Mouse (Mus musculus) spleen, adult 2 months (tissue): ENCODE data around the gene Kank3. TPM values are rescaled to one million over a fixed set of nuclear protein-coding genes. Genes with fewer than 3 reads are reported as not detected.
A peak's percentile ranks its signal among the peaks of the same experiment; 100 is the strongest.

Experiments
- DNase-seq, 2 experiments: peaks; one replicate each; pipeline versions ENCODE4 v3.0.0 to v3.0.0-alpha.2; 2012 to 2021; ENCODE audit warnings: low spot score in 2 of 2, low read depth in 1 of 2
- H3K27ac ChIP-seq: fragments of 200-500 bp; 2 replicates; pipeline ENCODE4 v1.5.1; 2012; ENCODE audit warnings: low read length, inconsistent platforms; ENCODE audit not compliant: insufficient read depth
- H3K27me3 ChIP-seq: fragments of 200-500 bp; 2 replicates; pipeline ENCODE4 v1.6.1; 2012; ENCODE audit warnings: mild to moderate bottlenecking, moderate library complexity, low read length, inconsistent platforms; ENCODE audit not compliant: control insufficient read depth, insufficient read depth
- H3K36me3 ChIP-seq: fragments of 200-500 bp; 2 replicates; pipeline ENCODE4 v1.6.1; 2012; ENCODE audit warnings: mild to moderate bottlenecking, low read length, inconsistent platforms; ENCODE audit not compliant: control insufficient read depth, insufficient read depth
- H3K4me1 ChIP-seq: fragments of 200-500 bp; 2 replicates; pipeline ENCODE4 v1.6.1; 2011; ENCODE audit warnings: inconsistent platforms; ENCODE audit not compliant: control insufficient read depth, insufficient read depth, insufficient read length
- H3K4me3 ChIP-seq: fragments of 200-500 bp; 2 replicates; pipeline ENCODE4 v1.5.1; 2011; ENCODE audit warnings: mild to moderate bottlenecking, inconsistent platforms; ENCODE audit not compliant: insufficient read depth, insufficient read length; ENCODE audit errors: extremely low read depth
- CTCF ChIP-seq: fragments of 200-500 bp; IDR thresholded peaks from 2 replicates; pipeline ENCODE4 v1.5.1; 2011; ENCODE audit warnings: mild to moderate bottlenecking, inconsistent platforms; ENCODE audit not compliant: insufficient read depth, insufficient read length, insufficient replicate concordance; ENCODE audit errors: extremely low read depth
- POLR2A ChIP-seq: fragments of 200-500 bp; IDR thresholded peaks from 2 replicates; pipeline ENCODE4 v1.6.1; 2011; ENCODE audit warnings: low read depth, low read length, inconsistent platforms
- WGBS: fragments of 180-500 bp; shearing (Covaris S2); methylation state at CpG from one replicate; pipeline ENCODE4 v1.1.7; 2018; 5-methylcytosine and 5-hydroxymethylcytosine counted together
- polyA plus RNA-seq: library from polyadenylated mRNA; depleted of rRNA; stranded (reverse); fragments of >200 nt; gene quantifications from 2 replicates; pipeline ENCODE4 v1.2.3, GENCODE M21; 2012; rRNA removed

Kank3 gene
- polyA plus RNA-seq, 1 experiment, result 74.6 TPM

GRCm38 (mm10) chr17:33842966-33843795 lies 32.9 kb downstream of the Kank3 start, which contains the start of gene Cd320:
Cd320 (plus strand) TSS chr17:33843091.
- no peaks in the 10 kb centered on the region; the same call in 1 of the 2 replicates for H3K4me1 ChIP-seq
- DNase-seq, result peak; percentile 85 to 89
- peak within 1 kb of the TSS; percentile 76 for H3K4me3 ChIP-seq
- TF ChIP-seq CTCF (no peak), POLR2A (no peak)
- under 1% methylated on average over 45 of the region's 45 CpGs for WGBS
- no peaks in the 10 kb centered on the region for H3K27me3 ChIP-seq
- no peak within 1 kb of the TSS for H3K27ac ChIP-seq
- 0 out of 2 replicates have a peak, but pooled peaks cover 3% of the 10 kb centered on the region for H3K36me3 ChIP-seq

DNA sequence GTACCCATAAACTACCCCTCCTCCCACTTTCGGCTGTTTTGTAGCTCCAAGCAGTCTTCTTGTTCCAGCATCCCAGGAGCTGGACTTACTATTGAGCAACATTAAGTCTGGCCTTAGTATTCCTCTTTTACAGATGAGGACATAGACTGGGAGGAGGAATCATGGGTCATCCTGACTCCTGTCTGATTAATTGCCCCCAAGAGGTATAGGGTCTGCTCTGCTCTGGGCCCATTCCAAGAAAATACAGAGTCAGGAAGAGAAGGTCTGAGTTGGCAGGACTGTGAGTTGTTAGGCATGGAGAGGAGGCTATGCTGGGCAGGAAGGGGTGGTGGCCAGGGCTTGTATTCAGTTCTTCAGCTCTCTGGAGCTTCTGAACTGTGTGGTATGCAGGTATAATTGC lies 33.9 kb downstream of the Kank3 start:
- no peaks in the 10 kb centered on the region for H3K27me3 ChIP-seq
- 94% methylated on average over 1 of the region's 1 CpGs for WGBS
- no peaks in the 10 kb centered on the region; the same call in 1 of the 2 replicates for H3K4me1 ChIP-seq
- 0 out of 2 replicates have a peak, but pooled peaks cover 2% of the 10 kb centered on the region for H3K36me3 ChIP-seq
- H3K27ac ChIP-seq, result no peak overlapping the region
- no peak overlapping the region for H3K4me3 ChIP-seq
- no peak for TF ChIP-seq POLR2A
- no peak for TF ChIP-seq CTCF
- no peak for DNase-seq

GRCm38 (mm10) chr17:33848139-33848538 lies 37.8 kb downstream of the Kank3 start:
- Histone ChIP-seq H3K4me1 (peaks cover 2% of the 10 kb centered on the region; the same call in 1 of the 2 replicates), H3K36me3 (0 out of 2 replicates have a peak, but pooled peaks cover 2% of the 10 kb centered on the region), H3K27me3 (no peaks in the 10 kb centered on the region), H3K27ac (no peak overlapping the region), H3K4me3 (no peak overlapping the region)
- 86% methylated on average over 8 of the region's 8 CpGs for WGBS
- no peak for TF ChIP-seq POLR2A
- TF ChIP-seq CTCF, result no peak
- DNase-seq, result no peak

- Histone ChIP-seq H3K4me1 (peaks cover 2% of the 10 kb centered on the region; the same call in 1 of the 2 replicates), H3K27me3 (no peaks in the 10 kb centered on the region), H3K27ac (no peak overlapping the region), H3K4me3 (no peak overlapping the region), H3K36me3 (0 out of 2 replicates have a peak, but pooled peaks cover 2% of the 10 kb centered on the region)
- no peak for TF ChIP-seq CTCF
- TF ChIP-seq POLR2A, result no peak
- DNase-seq, result no peak
- WGBS, result 26% methylated on average over 1 of the region's 1 CpGs
Measured at GRCm38 (mm10) chr17:33851331-33851730, 41.0 kb downstream of the Kank3 start.

GRCm38 (mm10) chr17:33857816-33858215 lies 47.5 kb downstream of the Kank3 start:
- DNase-seq, result no peak
- Histone ChIP-seq H3K4me3 (no peak overlapping the region), H3K36me3 (no peaks in the 10 kb centered on the region), H3K27me3 (no peaks in the 10 kb centered on the region), H3K27ac (no peak overlapping the region), H3K4me1 (no peaks in the 10 kb centered on the region)
- TF ChIP-seq CTCF, result no peak
- TF ChIP-seq POLR2A, result no peak
- WGBS, result 81% methylated on average over 4 of the region's 4 CpGs

GRCm38 (mm10) chr17:33865330-33866030 lies 55.2 kb downstream of the Kank3 start:
- peak; percentile 59 to 68 for DNase-seq
- WGBS, result 16% methylated on average over 9 of the region's 9 CpGs

More at GRCm38 (mm10) chr17:33865330-33866030, 55.2 kb downstream of the Kank3 start:
- no peaks in the 10 kb centered on the region for H3K36me3 ChIP-seq
- H3K27ac ChIP-seq, result no peak overlapping the region
- TF ChIP-seq POLR2A, result no peak
- peak; percentile 54; the same call in 1 of the 2 replicates for TF ChIP-seq CTCF
- no peak overlapping the region for H3K4me3 ChIP-seq
- H3K27me3 ChIP-seq, result no peaks in the 10 kb centered on the region
- H3K4me1 ChIP-seq, result peaks cover 2% of the 10 kb centered on the region; the same call in 1 of the 2 replicates

Other genes starting within 250 kb of the Kank3 start
- gene Zfp414, start 181.4 kb upstream of the Kank3 start, polyA plus RNA-seq, result 69.8 and 83.5 TPM in 2 replicates
- gene Pram1, start 172.5 kb upstream of the Kank3 start, polyA plus RNA-seq, result 3.1 and 4.5 TPM in 2 replicates
- 87.3 and 103 TPM in 2 replicates for gene Hnrnpm, start 123.7 kb upstream of the Kank3 start, polyA plus RNA-seq
- 194 and 290 TPM in 2 replicates for gene March2, start 91.8 kb upstream of the Kank3 start, polyA plus RNA-seq
- gene Rab11b, start 50.0 kb upstream of the Kank3 start, polyA plus RNA-seq, result 225 and 270 TPM in 2 replicates
- gene Angptl4, start 28.7 kb upstream of the Kank3 start, polyA plus RNA-seq, result 15.6 and 21.5 TPM in 2 replicates
- 746 and 860 TPM in 2 replicates for gene Rps28, start 14.0 kb downstream of the Kank3 start, polyA plus RNA-seq
- gene Ndufa7, start 14.1 kb downstream of the Kank3 start, polyA plus RNA-seq, result 158 and 201 TPM in 2 replicates
- 11.6 and 19.2 TPM in 2 replicates for gene Cd320, start 32.6 kb downstream of the Kank3 start, polyA plus RNA-seq
- 3.2 and 9.3 TPM in 2 replicates for gene Gm7029, start 63.3 kb downstream of the Kank3 start, polyA plus RNA-seq
- gene Kifc1, start 80.1 kb downstream of the Kank3 start, polyA plus RNA-seq, result 11.5 and 15.3 TPM in 2 replicates
- gene Platr17, start 94.6 kb downstream of the Kank3 start, polyA plus RNA-seq, result 0.47 and 0.68 TPM in 2 replicates
- 56.8 and 65.6 TPM in 2 replicates for gene Daxx, start 98.9 kb downstream of the Kank3 start, polyA plus RNA-seq
- gene Tapbp, start 105.4 kb downstream of the Kank3 start, polyA plus RNA-seq, result 188 and 240 TPM in 2 replicates
- gene Zbtb22, start 105.4 kb downstream of the Kank3 start, polyA plus RNA-seq, result 62.9 and 122 TPM in 2 replicates
- gene Rgl2, start 119.0 kb downstream of the Kank3 start, polyA plus RNA-seq, result 234 and 301 TPM in 2 replicates
- 13.8 and 16.0 TPM in 2 replicates for gene Pfdn6, start 129.8 kb downstream of the Kank3 start, polyA plus RNA-seq
- 20.5 and 26.7 TPM in 2 replicates for gene Wdr46, start 130.1 kb downstream of the Kank3 start, polyA plus RNA-seq
- 18.9 and 20.6 TPM in 2 replicates for gene B3galt4, start 141.0 kb downstream of the Kank3 start, polyA plus RNA-seq
- 58.0 and 73.2 TPM in 2 replicates for gene Vps52, start 145.3 kb downstream of the Kank3 start, polyA plus RNA-seq
- gene Rps18, start 145.5 kb downstream of the Kank3 start, polyA plus RNA-seq, result 476 and 550 TPM in 2 replicates
- gene H2-K1, start 189.8 kb downstream of the Kank3 start, polyA plus RNA-seq, result 5,070 and 5,425 TPM in 2 replicates
- 52.0 and 61.3 TPM in 2 replicates for gene Ring1, start 214.2 kb downstream of the Kank3 start, polyA plus RNA-seq
- 122 and 202 TPM in 2 replicates for gene H2-Ke6, start 217.5 kb downstream of the Kank3 start, polyA plus RNA-seq
- gene Slc39a7, start 221.2 kb downstream of the Kank3 start, polyA plus RNA-seq, result 86.8 and 99.4 TPM in 2 replicates
- 76.9 and 99.7 TPM in 2 replicates for gene Rxrb, start 221.3 kb downstream of the Kank3 start, polyA plus RNA-seq
- gene Col11a2, start 228.9 kb downstream of the Kank3 start, polyA plus RNA-seq, result 4.7 and 6.4 TPM in 2 replicates